In genomic region chr5:124438229-124438628, GRCm38 (mm10) we compare ENCODE assay signal across 9 mouse cellular contexts. TPM values are rescaled to one million over a fixed set of nuclear protein-coding genes. Genes with fewer than 3 reads are reported as not detected.
A peak's percentile ranks its signal among the peaks of the same experiment; 100 is the strongest.
DNase-seq lines count a peak whose midpoint lies in the region; ATAC-seq and TF ChIP-seq lines count a peak whose summit lies in the region.
"Had no signal": no experiment of that assay in that cellular context is flagged by ENCODE, and none has a peak within 500 bp of the region (broad histone marks: within the 10 kb centered on the region; RNA-seq: fewer than 3 reads in every experiment).

No protein-coding gene starts in this region.

- H3K27ac ChIP-seq in spleen, adult 2 months (ENCODE audit: insufficient read depth, low read length), result no peak overlapping the region
- H3K27ac ChIP-seq in heart, embryonic 15.5 days, result peak overlapping the region; percentile 94

- WGBS in spleen, adult 2 months, result 47% methylated on average over 5 of the region's 5 CpGs
- WGBS in heart, embryonic 15.5 days, result 83% methylated on average over 5 of the region's 5 CpGs

- peak in 1 of 2 experiments; percentile 31 for DNase-seq in spleen, adult 2 months (ENCODE audit: low read depth in 1 of 2, low spot score in 2 of 2)
- DNase-seq in spleen, adult 18-20 months, result no peak
- peak; percentile 63 to 74 for DNase-seq in lung, adult 18-20 months
- peak; percentile 60 for DNase-seq in thymus, postnatal 25 days
- DNase-seq in ovary, postnatal 14 days (ENCODE audit: low spot score), result no peak
- DNase-seq in right cerebral cortex, postnatal 4 days, result no peak
- DNase-seq in cerebellum, adult 8-10 months, result no peak

- no peak for ATAC-seq in heart, embryonic 15.5 days (replicated peaks; ENCODE audit: insufficient number of reproducible peaks, insufficient read depth, low FRiP score, low read depth)

- peak; percentile 54; the same call in 1 of the 2 replicates for TF ChIP-seq CTCF in spleen, adult 2 months (IDR thresholded peaks at IDR 0.05; ENCODE audit: extremely low read depth, insufficient read depth, insufficient read length, insufficient replicate concordance)

- H3K4me2 ChIP-seq in heart, embryonic 15.5 days, result no peak overlapping the region

- no peak overlapping the region for H3K9ac ChIP-seq in heart, embryonic 15.5 days
- H3K9ac ChIP-seq: embryonic facial prominence, embryonic 12.5 days had no signal

- no peak overlapping the region for H3K4me3 ChIP-seq in spleen, adult 2 months (ENCODE audit: extremely low read depth, insufficient read depth, insufficient read length)
- H3K4me3 ChIP-seq in heart, embryonic 15.5 days, result no peak overlapping the region

- H3K9me3 ChIP-seq in heart, embryonic 15.5 days (replicated peaks), result no peaks in the 10 kb centered on the region
- H3K9me3 ChIP-seq: embryonic facial prominence, embryonic 12.5 days had no signal

- no peak for TF ChIP-seq POLR2A in spleen, adult 2 months (IDR thresholded peaks at IDR 0.05; ENCODE audit: low read depth, low read length)

- H3K4me1 ChIP-seq in spleen, adult 2 months (ENCODE audit: control insufficient read depth, insufficient read depth, insufficient read length), result no peaks in the 10 kb centered on the region
- H3K4me1 ChIP-seq in heart, embryonic 15.5 days (replicated peaks), result peaks cover 19% of the 10 kb centered on the region

- no peaks in the 10 kb centered on the region for H3K36me3 ChIP-seq in spleen, adult 2 months (ENCODE audit: control insufficient read depth, insufficient read depth, low read length)
- no peaks in the 10 kb centered on the region for H3K36me3 ChIP-seq in heart, embryonic 15.5 days
- H3K36me3 ChIP-seq: embryonic facial prominence, embryonic 12.5 days had no signal

- no peaks in the 10 kb centered on the region for H3K27me3 ChIP-seq in spleen, adult 2 months (ENCODE audit: control insufficient read depth, insufficient read depth, low read length)
- no peaks in the 10 kb centered on the region for H3K27me3 ChIP-seq in heart, embryonic 15.5 days
- H3K27me3 ChIP-seq: embryonic facial prominence, embryonic 12.5 days had no signal

RNA-seq across cellular contexts. Expression of gene Kmt5a, which starts 1.5 kb away (rescaled TPM):
- 18.4 and 22.8 TPM in 2 replicates for polyA plus RNA-seq in spleen, adult 2 months (2012; rRNA removed)
- 63.3 and 74.6 TPM in 2 replicates for polyA plus RNA-seq in heart, embryonic 15.5 days (2015; fragmentation: Nextera tagmentation; extraction: Ambion mirVana)

RNA-seq across cellular contexts. Expression of gene Sbno1, which starts 12.4 kb away (rescaled TPM):
- 12.2 and 14.4 TPM in 2 replicates for polyA plus RNA-seq in spleen, adult 2 months (2012; rRNA removed)
- polyA plus RNA-seq in heart, embryonic 15.5 days (2015; fragmentation: Nextera tagmentation; extraction: Ambion mirVana), result 57.8 and 65.5 TPM in 2 replicates

RNA-seq across cellular contexts. Expression of gene Rilpl2, which starts 39.9 kb away (rescaled TPM):
- polyA plus RNA-seq in spleen, adult 2 months (2012; rRNA removed), result 39.4 and 42.7 TPM in 2 replicates
- polyA plus RNA-seq in heart, embryonic 15.5 days (2015; fragmentation: Nextera tagmentation; extraction: Ambion mirVana), result 15.0 and 20.9 TPM in 2 replicates

RNA-seq across cellular contexts. Expression of gene Snrnp35, which starts 44.7 kb away (rescaled TPM):
- polyA plus RNA-seq in spleen, adult 2 months (2012; rRNA removed), result 1.5 and 1.7 TPM in 2 replicates
- 19.2 and 20.7 TPM in 2 replicates for polyA plus RNA-seq in heart, embryonic 15.5 days (2015; fragmentation: Nextera tagmentation; extraction: Ambion mirVana)

Comparison
In these comparisons a context has a peak if more than half of its experiments do, and no peak if none do; other contexts are left out.
1. DNase-seq: peak in lung, adult 18-20 months (2 of 2) and thymus, postnatal 25 days (single experiment); none in spleen, adult 18-20 months (0 of 2), ovary, postnatal 14 days (single experiment), right cerebral cortex, postnatal 4 days (single experiment) and cerebellum, adult 8-10 months (single experiment).